Mouse (Mus musculus) forelimb bud, embryonic 11.5 days (tissue): ENCODE measurements around the gene Gas7.

Experiments used
- DNase-seq: peaks from one replicate; pipeline ENCODE4 v3.0.0-alpha.2; 2012; ENCODE audit warnings: low read depth, low spot score

The Gas7 gene

GRCm38 (mm10) chr11:67533151-67533550 is 77.9 kb downstream of the Gas7 start:
- no peak for DNase-seq

- no peak for DNase-seq
These were observed 80.5 kb downstream of the Gas7 start for GRCm38 (mm10) chr11:67535703-67536102.

GRCm38 (mm10) chr11:67536413-67536812 is 81.2 kb downstream of the Gas7 start:
- DNase-seq: no peak

GRCm38 (mm10) chr11:67537353-67537752 is 82.1 kb downstream of the Gas7 start:
- DNase-seq: no peak

GRCm38 (mm10) chr11:67538557-67538956 is 83.3 kb downstream of the Gas7 start:
- DNase-seq: no peak

- DNase-seq: no peak
These were observed 89.6 kb downstream of the Gas7 start for GRCm38 (mm10) chr11:67544656-67545432.

GRCm38 (mm10) chr11:67546582-67546981 is 91.3 kb downstream of the Gas7 start:
- DNase-seq: no peak

GRCm38 (mm10) chr11:67549306-67549705 is 94.1 kb downstream of the Gas7 start:
- DNase-seq: no peak

GRCm38 (mm10) chr11:67549762-67550488 is 94.7 kb downstream of the Gas7 start:
- DNase-seq: no peak

- no peak for DNase-seq
These were observed 97.2 kb downstream of the Gas7 start for GRCm38 (mm10) chr11:67552400-67552799.

- no peak for DNase-seq
These were observed 99.0 kb downstream of the Gas7 start for GRCm38 (mm10) chr11:67554276-67554675.

GRCm38 (mm10) chr11:67556360-67556759 is 101.1 kb downstream of the Gas7 start:
- no peak for DNase-seq

- DNase-seq: no peak
These were observed 103.7 kb downstream of the Gas7 start for GRCm38 (mm10) chr11:67558772-67559448.

- no peak for DNase-seq
These were observed 104.3 kb downstream of the Gas7 start for GRCm38 (mm10) chr11:67559522-67559921.

GRCm38 (mm10) chr11:67561631-67562030 is 106.4 kb downstream of the Gas7 start:
- DNase-seq: no peak

- DNase-seq: no peak
These were observed 107.9 kb downstream of the Gas7 start for GRCm38 (mm10) chr11:67563141-67563540.

- DNase-seq: no peak
These were observed 108.9 kb downstream of the Gas7 start for GRCm38 (mm10) chr11:67564003-67564637.

- no peak for DNase-seq
These were observed 110.3 kb downstream of the Gas7 start for GRCm38 (mm10) chr11:67565512-67565911.

GRCm38 (mm10) chr11:67566704-67567103 is 111.5 kb downstream of the Gas7 start:
- DNase-seq: no peak

GRCm38 (mm10) chr11:67567184-67567583 is 111.9 kb downstream of the Gas7 start:
- no peak for DNase-seq

- DNase-seq: no peak
These were observed 112.8 kb downstream of the Gas7 start for GRCm38 (mm10) chr11:67567991-67568390.

- DNase-seq: no peak
These were observed 113.6 kb downstream of the Gas7 start for GRCm38 (mm10) chr11:67568815-67569214.
